Mouse (Mus musculus) right cerebral cortex, adult 18-20 months (tissue): ENCODE results near the gene Noto.
"Not testable (repeated sequence)": the region's sequence is repeated elsewhere in the genome, so short reads cannot be mapped to it uniquely, and the experiment has no call there.

Source experiments
- DNase-seq: peaks from one replicate; pipeline ENCODE4 v3.0.0; 2022; ENCODE audit warnings: mixed read lengths

Gene Noto

DNA sequence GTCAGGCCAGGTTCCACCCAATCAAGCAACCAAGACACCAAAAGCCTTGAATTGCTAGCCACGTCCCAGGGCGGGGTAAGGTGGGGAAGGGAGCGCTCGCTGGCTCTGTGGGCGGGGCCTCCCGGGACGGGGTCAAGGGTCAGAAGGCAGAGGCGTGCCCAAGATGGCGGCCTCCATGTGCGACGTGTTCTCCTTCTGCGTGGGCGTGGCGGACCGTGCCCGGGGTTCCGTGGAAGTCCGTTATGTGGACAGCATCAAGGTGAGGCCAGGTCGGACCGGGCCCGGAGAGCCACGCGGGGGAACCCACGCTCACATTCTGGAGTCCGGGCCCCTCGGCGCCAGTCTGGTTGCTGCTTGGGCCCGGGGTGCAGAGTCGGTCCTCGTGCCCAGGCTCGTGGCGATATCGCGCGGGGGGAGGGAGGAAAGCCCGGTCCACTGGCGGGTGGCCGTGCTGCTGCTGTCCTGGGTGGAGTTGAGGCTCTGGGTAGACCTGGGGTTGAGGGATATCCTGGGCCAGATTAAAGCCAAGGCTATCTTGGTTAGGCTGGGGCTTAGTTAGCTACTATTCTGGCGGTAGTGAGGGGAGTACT is 8.3 kb downstream of the Noto start, which contains the start of gene Smyd5:
Gene Smyd5 (plus strand): TSS at position 148 of the 590 bp plus-strand sequence.
- peak; percentile 83 for DNase-seq

GRCm38 (mm10) chr6:85433865-85434264 is 10.2 kb downstream of the Noto start:
- DNase-seq = no peak

DNA sequence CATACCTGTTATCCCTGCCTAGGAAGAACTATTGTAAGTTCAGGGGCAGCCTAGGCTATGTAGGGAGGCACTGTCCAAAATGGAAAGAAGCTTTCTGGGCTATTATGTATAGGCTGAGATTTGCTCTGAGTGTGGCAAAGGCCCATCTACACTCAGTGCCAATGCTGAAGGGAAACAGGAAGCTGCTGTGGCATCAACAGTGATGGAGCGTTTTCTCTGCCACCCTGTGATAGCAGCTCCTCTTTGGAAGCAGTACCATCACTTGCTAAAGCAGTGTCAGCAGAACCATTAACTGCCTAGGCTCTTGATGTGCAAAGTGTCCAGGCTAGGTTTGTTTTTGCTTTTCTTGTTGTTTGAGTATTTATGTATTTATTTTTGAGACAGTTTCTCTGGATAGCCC is 12.5 kb downstream of the Noto start:
- DNase-seq = no peak

DNA sequence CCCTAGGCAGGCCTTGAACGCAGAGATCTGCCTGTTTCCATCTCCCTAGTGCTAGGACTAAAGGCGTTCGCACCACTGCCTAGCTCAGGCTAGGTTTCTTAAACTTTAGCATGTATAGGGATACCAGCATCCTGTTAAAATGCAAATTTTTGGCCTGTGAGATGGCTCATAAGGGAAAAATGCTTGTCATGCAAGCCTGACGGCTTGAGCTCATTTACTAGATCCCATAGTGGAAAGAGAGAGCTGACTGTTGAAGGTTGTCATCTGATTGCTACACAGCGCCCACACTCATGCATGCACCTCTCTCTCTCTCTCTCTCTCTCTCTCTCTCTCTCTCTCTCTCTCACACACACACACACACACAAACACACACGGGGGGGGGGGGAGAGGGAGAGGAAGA is 12.9 kb downstream of the Noto start:
- DNase-seq = no peak

DNA sequence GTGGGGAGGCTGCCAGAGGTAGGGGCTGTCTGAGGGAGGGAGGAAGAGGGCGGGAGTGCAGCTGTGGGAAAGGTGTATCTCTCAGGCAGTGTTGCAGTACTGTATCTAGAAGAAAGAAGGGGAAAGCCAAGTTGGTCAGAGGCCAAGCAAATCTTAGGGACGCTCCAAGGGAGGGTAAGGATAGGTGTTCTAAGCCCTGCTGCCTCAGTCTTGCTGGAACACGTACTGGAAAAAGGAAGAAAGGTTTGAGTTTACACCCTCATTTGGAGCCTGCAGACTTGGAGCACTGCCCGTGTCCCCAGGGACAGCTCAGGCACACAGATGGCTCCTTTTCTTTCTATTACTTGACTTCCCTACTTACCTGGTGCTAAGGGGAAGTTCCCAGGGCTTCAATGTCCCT is 17.5 kb downstream of the Noto start:
- DNase-seq = no peak

GRCm38 (mm10) chr6:85443488-85444233 is 20.0 kb downstream of the Noto start:
- no peak for DNase-seq

GRCm38 (mm10) chr6:85444266-85444965 is 20.7 kb downstream of the Noto start:
- DNase-seq = no peak

- DNase-seq = no peak
Measured at GRCm38 (mm10) chr6:85445286-85445685, 21.6 kb downstream of the Noto start.

DNA sequence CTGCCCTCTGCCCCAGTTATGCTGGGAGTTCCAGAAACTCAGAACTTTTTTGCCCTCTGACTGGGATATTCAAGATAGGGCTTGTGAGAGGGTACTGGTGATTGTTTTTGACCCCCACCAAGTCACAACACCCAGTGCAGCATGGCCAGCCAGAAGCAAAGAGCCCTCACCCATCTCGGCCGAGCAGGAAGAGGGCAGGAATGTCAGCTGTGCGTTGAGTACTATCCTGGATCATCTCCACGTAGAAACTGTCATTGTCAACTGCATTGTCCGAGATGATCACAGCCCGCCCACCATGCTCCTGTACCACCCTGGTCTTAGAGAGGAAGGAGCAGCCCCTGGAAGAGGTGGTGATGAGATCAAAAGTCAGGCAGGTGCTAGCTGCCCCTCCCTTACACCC is 23.7 kb downstream of the Noto start:
- no peak for DNase-seq

DNA sequence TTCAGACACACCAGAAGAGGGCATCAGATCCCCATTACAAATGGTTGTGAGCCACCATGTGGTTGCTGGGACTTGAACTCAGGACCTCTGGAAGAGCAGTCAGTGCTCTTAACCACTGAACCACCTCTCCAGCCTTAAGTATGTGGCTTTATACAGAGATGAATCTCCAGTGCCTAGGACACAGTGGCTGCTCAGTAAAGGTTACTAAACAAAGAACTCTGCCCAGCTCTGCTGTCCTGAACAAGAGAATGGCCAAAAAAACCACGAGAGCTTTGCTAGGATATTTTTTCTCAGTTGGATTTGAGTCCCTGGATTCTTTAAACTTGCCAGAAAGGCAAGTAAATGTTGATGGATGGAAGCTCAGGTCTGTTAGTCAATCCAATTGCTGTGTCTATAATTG is 26.5 kb downstream of the Noto start:
- not testable (repeated sequence) for DNase-seq

- DNase-seq = peak; percentile 100
Measured at GRCm38 (mm10) chr6:85450697-85451663, 27.3 kb downstream of the Noto start, which contains the start of gene Cct7. Gene Cct7 (plus strand): TSS chr6:85451514.

GRCm38 (mm10) chr6:85451664-85452410 is 28.2 kb downstream of the Noto start, which contains the start of gene Pradc1:
Gene Pradc1 (minus strand): TSS chr6:85451970.
- peak; percentile 99 for DNase-seq

GRCm38 (mm10) chr6:85452411-85452665 is 28.7 kb downstream of the Noto start:
- no peak for DNase-seq

- no peak for DNase-seq
Measured at GRCm38 (mm10) chr6:85452816-85453215, 29.1 kb downstream of the Noto start.

- DNase-seq = no peak
Measured at GRCm38 (mm10) chr6:85459621-85460020, 35.9 kb downstream of the Noto start.

- DNase-seq = no peak
Measured at GRCm38 (mm10) chr6:85465381-85465780, 41.7 kb downstream of the Noto start.

- no peak for DNase-seq
Measured at GRCm38 (mm10) chr6:85469660-85470430, 46.2 kb downstream of the Noto start.

GRCm38 (mm10) chr6:85471962-85472361 is 48.3 kb downstream of the Noto start:
- DNase-seq = no peak

DNA sequence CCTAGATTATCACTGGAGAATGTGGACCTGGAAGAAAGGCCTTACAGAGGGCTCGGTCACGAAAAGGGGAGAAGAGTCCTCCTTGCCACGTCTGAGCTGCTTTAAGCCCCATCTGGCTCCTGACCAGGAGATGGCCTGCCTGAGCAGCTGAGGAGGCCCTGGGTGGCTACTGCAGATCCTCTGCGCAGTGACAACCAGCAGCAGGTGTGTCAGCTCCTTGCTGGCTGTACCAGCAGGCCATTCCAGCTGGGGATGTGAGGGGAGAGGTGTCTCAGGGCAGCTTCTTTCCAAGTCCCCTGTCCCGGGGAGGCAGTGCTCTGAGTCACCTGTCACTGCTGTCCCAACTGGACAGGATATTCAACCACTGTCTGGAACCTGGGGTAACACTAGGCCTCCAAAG is 48.9 kb downstream of the Noto start:
- no peak for DNase-seq

GRCm38 (mm10) chr6:85475581-85475980 is 51.9 kb downstream of the Noto start:
- no peak for DNase-seq

DNA sequence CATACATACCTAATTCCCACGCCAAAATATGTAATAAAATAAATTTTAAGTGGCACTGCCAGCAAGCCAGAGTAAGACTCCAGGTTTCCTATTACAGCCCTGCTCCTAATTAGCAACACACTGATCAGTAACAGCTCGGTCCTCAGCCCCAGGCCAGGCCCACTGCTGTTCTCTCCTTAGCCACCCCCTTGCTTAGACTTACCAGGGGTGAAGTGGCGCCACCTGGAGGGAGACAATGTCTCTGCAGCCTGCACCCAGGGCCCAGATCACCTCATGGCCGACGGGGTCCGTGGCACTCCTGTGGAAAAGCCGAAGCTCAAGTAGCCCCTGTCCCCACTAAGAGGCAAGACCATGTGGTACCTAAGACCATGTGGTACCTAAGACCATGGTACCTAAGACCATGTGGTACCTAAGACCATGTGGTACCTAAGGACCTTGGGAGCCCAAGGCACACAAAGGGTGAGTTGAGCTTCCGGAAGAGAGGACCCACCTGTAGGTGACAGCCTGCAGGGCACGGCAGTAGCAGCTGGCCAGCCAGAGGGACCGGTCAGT is 53.8 kb downstream of the Noto start:
- DNase-seq = no peak
